In genomic region chr16:31592973-31593683, GRCm38 (mm10) we compare ENCODE assay signal across 8 mouse cellular contexts.
DNase-seq lines count a peak whose midpoint lies in the region; ATAC-seq lines count a peak whose summit lies in the region.

No protein-coding gene starts in this region.

- DNase-seq in right cerebral cortex, adult 2 months (ENCODE audit: low spot score in 2 of 2) = peak; percentile 46 to 62
- DNase-seq in right cerebral cortex, postnatal 4 days = no peak
- peak; percentile 37 for DNase-seq in embryo, embryonic 11 days
- DNase-seq in layer of hippocampus, postnatal 36 days = peak; percentile 56 to 60
- no peak for DNase-seq in spleen, adult 12 weeks (ENCODE audit: low spot score)
- no peak for DNase-seq in kidney, adult 18-20 months

- H3K9me3 ChIP-seq in heart, embryonic 15.5 days (replicated peaks) = no peaks in the 10 kb centered on the region
- no peaks in the 10 kb centered on the region for H3K9me3 ChIP-seq in midbrain, embryonic 15.5 days

- peak overlapping the region; percentile 14 for H3K4me2 ChIP-seq in heart, embryonic 15.5 days
- 0 out of 2 replicates have a peak overlapping the region, but pooled peaks have one; percentile 14 for H3K4me2 ChIP-seq in midbrain, embryonic 15.5 days

- no peaks in the 10 kb centered on the region for H3K27me3 ChIP-seq in heart, embryonic 15.5 days
- H3K27me3 ChIP-seq in midbrain, embryonic 15.5 days (replicated peaks) = no peaks in the 10 kb centered on the region

- 0 out of 2 replicates have a peak overlapping the region, but pooled peaks have one; percentile 17 for H3K9ac ChIP-seq in heart, embryonic 15.5 days
- no peak overlapping the region for H3K9ac ChIP-seq in midbrain, embryonic 15.5 days

- H3K36me3 ChIP-seq in heart, embryonic 15.5 days = no peaks in the 10 kb centered on the region
- no peaks in the 10 kb centered on the region for H3K36me3 ChIP-seq in midbrain, embryonic 15.5 days (replicated peaks)

- peak overlapping the region; percentile 78 for H3K27ac ChIP-seq in heart, embryonic 15.5 days
- H3K27ac ChIP-seq in midbrain, embryonic 15.5 days = peak overlapping the region; percentile 79

- no peak for ATAC-seq in heart, embryonic 15.5 days (replicated peaks; ENCODE audit: insufficient number of reproducible peaks, insufficient read depth, low FRiP score, low read depth)
- no peak for ATAC-seq in midbrain, embryonic 15.5 days (replicated peaks)

- H3K4me3 ChIP-seq in heart, embryonic 15.5 days = no peak overlapping the region
- no peak overlapping the region for H3K4me3 ChIP-seq in midbrain, embryonic 15.5 days

- 43% methylated on average over 9 of the region's 9 CpGs for WGBS in heart, embryonic 15.5 days
- 30% methylated on average over 9 of the region's 9 CpGs for WGBS in midbrain, embryonic 15.5 days

- peaks cover 38% of the 10 kb centered on the region for H3K4me1 ChIP-seq in heart, embryonic 15.5 days (replicated peaks)
- peaks cover 30% of the 10 kb centered on the region for H3K4me1 ChIP-seq in midbrain, embryonic 15.5 days

Comparison
In these comparisons a context has a peak if more than half of its experiments do, and no peak if none do; other contexts are left out.
1. DNase-seq: peak in right cerebral cortex, adult 2 months (2 of 2), embryo, embryonic 11 days (single experiment) and layer of hippocampus, postnatal 36 days (2 of 2); none in right cerebral cortex, postnatal 4 days (single experiment), spleen, adult 12 weeks (single experiment) and kidney, adult 18-20 months (single experiment).